Mouse (Mus musculus) erythroblast, adult 5-6 weeks (primary cell): ENCODE results near the gene LTO1. TPM values are rescaled to one million over a fixed set of nuclear protein-coding genes. Genes with fewer than 3 reads are reported as not detected.
"Not testable (repeated sequence)": the region's sequence is repeated elsewhere in the genome, so short reads cannot be mapped to it uniquely, and the experiment has no call there.

ENCODE experiments used
- ATAC-seq: replicated peaks from 2 replicates; pipeline ENCODE4 v1.8.0; 2016; ENCODE audit warnings: moderate number of reproducible peaks, mild to moderate bottlenecking, moderate TSS enrichment, inconsistent platforms; ENCODE audit not compliant: poor library complexity, low FRiP score, severe bottlenecking
- total RNA-seq, 2 experiments: library from RNA; stranded (forward) in 1 of 2; stranded (reverse) in 1 of 2; fragments of 150-400 nt in 1 of 2; fragments of 200-764, 138-1000 nt in 1 of 2; gene quantifications; 2 replicates each; pipeline versions ENCODE4 v1.2.3 to v1.2.4; 2015 to 2017; ENCODE audit warnings: low replicate concordance in 2 of 2

Gene LTO1
- total RNA-seq (2015; ENCODE audit: low replicate concordance) (1.2 and 7.5 TPM in 2 replicates), total RNA-seq (2017; ENCODE audit: low replicate concordance) (8.3 and 16.6 TPM in 2 replicates)

GRCm38 (mm10) chr7:144914948-144915750, at the start of gene LTO1:
Gene LTO1 (plus strand): TSS chr7:144915100.
- ATAC-seq = peak; percentile 92

- ATAC-seq = no peak
Observed at GRCm38 (mm10) chr7:144867161-144867560, 47.7 kb upstream of the LTO1 start.

- ATAC-seq = no peak
Observed at GRCm38 (mm10) chr7:144867602-144868001, 47.3 kb upstream of the LTO1 start.

- no peak for ATAC-seq
Observed at GRCm38 (mm10) chr7:144872420-144872819, 42.5 kb upstream of the LTO1 start.

GRCm38 (mm10) chr7:144873160-144873559, 41.7 kb upstream of the LTO1 start:
- ATAC-seq = no peak

- ATAC-seq = no peak
Observed at GRCm38 (mm10) chr7:144874226-144874625, 40.7 kb upstream of the LTO1 start.

- ATAC-seq = no peak
Observed at GRCm38 (mm10) chr7:144878401-144878800, 36.5 kb upstream of the LTO1 start.

GRCm38 (mm10) chr7:144883106-144883505, 31.8 kb upstream of the LTO1 start:
- ATAC-seq = no peak

GRCm38 (mm10) chr7:144887672-144888071, 27.2 kb upstream of the LTO1 start:
- no peak for ATAC-seq

GRCm38 (mm10) chr7:144888564-144889299, 26.2 kb upstream of the LTO1 start:
- no peak for ATAC-seq

- not testable (repeated sequence) for ATAC-seq
Observed at GRCm38 (mm10) chr7:144890661-144891060, 24.2 kb upstream of the LTO1 start.

GRCm38 (mm10) chr7:144891863-144892262, 23.0 kb upstream of the LTO1 start:
- ATAC-seq = no peak

- ATAC-seq = no peak
Observed at GRCm38 (mm10) chr7:144892322-144892721, 22.6 kb upstream of the LTO1 start.

GRCm38 (mm10) chr7:144894191-144894590, 20.7 kb upstream of the LTO1 start:
- no peak for ATAC-seq

- ATAC-seq = no peak
Observed at GRCm38 (mm10) chr7:144894706-144895105, 20.2 kb upstream of the LTO1 start.

- ATAC-seq = no peak
Observed at GRCm38 (mm10) chr7:144895305-144896111, 19.4 kb upstream of the LTO1 start.

GRCm38 (mm10) chr7:144896294-144897218, 18.3 kb upstream of the LTO1 start, which contains the start of gene Fgf15:
Gene Fgf15 (plus strand): TSS chr7:144896531.
- no peak for ATAC-seq

GRCm38 (mm10) chr7:144898506-144898905, 16.4 kb upstream of the LTO1 start:
- ATAC-seq = no peak

GRCm38 (mm10) chr7:144905514-144905913, 9.4 kb upstream of the LTO1 start:
- not testable (repeated sequence) for ATAC-seq
